Mouse (Mus musculus) liver, postnatal 0 days (tissue): ENCODE data around the gene Slc39a11. TPM values are rescaled to one million over a fixed set of nuclear protein-coding genes. Genes with fewer than 3 reads are reported as not detected.

Experiments used
- ATAC-seq: fragments of 200-750 bp; cut with Nextera tagmentation; 2 replicates; pipeline ENCODE4 v1.8.0; 2017; ENCODE audit warnings: mild to moderate bottlenecking, moderate library complexity
- DNase-seq: peaks from one replicate; pipeline ENCODE4 v3.0.0-alpha.2; 2016
- H3K27ac ChIP-seq: fragments of 300-500 bp; sonication (generic); 2 replicates; pipeline ENCODE4 v1.5.1; 2014; ENCODE audit warnings: antibody characterized with exemption, moderate library complexity, mild to moderate bottlenecking, low read depth
- H3K27me3 ChIP-seq: fragments of 300-500 bp; sonication (generic); 2 replicates; pipeline ENCODE4 v1.6.1; 2014; ENCODE audit warnings: low read length, control low read depth, mixed read lengths; ENCODE audit not compliant: insufficient read depth
- H3K36me3 ChIP-seq: fragments of 300-500 bp; sonication (generic); replicated peaks from 2 replicates; pipeline ENCODE4 v1.6.1; 2014; ENCODE audit warnings: mild to moderate bottlenecking, control low read depth, low read length, moderate library complexity, mixed read lengths; ENCODE audit not compliant: insufficient read depth
- H3K4me1 ChIP-seq: fragments of 300-500 bp; sonication (generic); 2 replicates; pipeline ENCODE4 v1.6.1; 2014; ENCODE audit warnings: antibody characterized with exemption, mild to moderate bottlenecking, control low read depth; ENCODE audit not compliant: insufficient read depth
- H3K4me2 ChIP-seq: fragments of 300-500 bp; sonication (generic); 2 replicates; pipeline ENCODE4 v1.6.1; 2014; ENCODE audit warnings: low read depth, mild to moderate bottlenecking, low read length, moderate library complexity, mixed read lengths
- H3K4me3 ChIP-seq: fragments of 300-500 bp; sonication (generic); 2 replicates; pipeline ENCODE4 v1.5.1; 2014; ENCODE audit warnings: low read depth, low read length
- H3K9ac ChIP-seq: fragments of 300-500 bp; sonication (generic); replicated peaks from 2 replicates; pipeline ENCODE4 v1.6.1; 2014; ENCODE audit warnings: mild to moderate bottlenecking, moderate library complexity
- H3K9me3 ChIP-seq: fragments of 300-500 bp; sonication (generic); 2 replicates; pipeline ENCODE4 v1.6.1; 2016; ENCODE audit warnings: mild to moderate bottlenecking, control low read depth, low read length, mixed read lengths
- CTCF ChIP-seq: sonication (generic); IDR thresholded peaks from 2 replicates; pipeline ENCODE4 v1.5.1; 2016; ENCODE audit warnings: antibody characterized with exemption, low read depth
- EP300 ChIP-seq: IDR thresholded peaks from 2 replicates; pipeline ENCODE4 v1.6.1; 2016; ENCODE audit warnings: antibody characterized with exemption, low read depth, mild to moderate bottlenecking
- WGBS: fragments of 180-500 bp; shearing (Covaris S2); extraction: QIAGEN DNeasy Blood & Tissue Kit; methylation state at CpG from one replicate; pipeline ENCODE4 v1.1.7; 2014; ENCODE audit not compliant: insufficient replicate concordance; 5-methylcytosine and 5-hydroxymethylcytosine counted together
- polyA plus RNA-seq: library from polyadenylated mRNA; unstranded; fragments of >200 nt; fragmentation: Nextera tagmentation; extraction: Ambion mirVana; gene quantifications from 2 replicates; pipeline ENCODE4 v1.2.1, GENCODE M21; 2015

Slc39a11 gene
- polyA plus RNA-seq, 1 experiment from 2014 or later, result 10.9 TPM

DNA sequence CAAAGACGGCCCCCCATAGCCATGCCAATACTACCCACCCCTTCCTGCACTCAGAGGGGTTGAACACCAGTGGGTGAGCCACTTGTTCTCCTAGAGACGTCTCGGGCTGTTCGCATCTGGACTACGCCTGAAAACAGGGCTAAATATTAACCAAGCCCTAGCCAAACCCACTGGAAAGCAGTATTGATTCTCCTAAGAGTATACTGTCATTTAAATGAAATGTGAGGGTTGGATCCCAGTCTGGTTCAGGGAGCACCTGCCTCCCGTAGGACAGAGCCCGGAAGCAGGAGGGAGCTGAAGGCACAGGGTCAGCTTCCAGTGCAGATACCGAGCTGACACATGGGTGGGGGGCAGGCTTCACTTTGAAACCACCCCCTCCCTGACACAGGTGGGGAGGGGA, 18.0 kb downstream of the Slc39a11 start:
- no peaks in the 10 kb centered on the region for H3K36me3 ChIP-seq
- ATAC-seq (peak; percentile 72), DNase-seq (peak; percentile 18)
- no peaks in the 10 kb centered on the region for H3K27me3 ChIP-seq
- TF ChIP-seq EP300, result no peak
- no peak for TF ChIP-seq CTCF
- H3K27ac ChIP-seq, result no peak overlapping the region
- no peaks in the 10 kb centered on the region for H3K9me3 ChIP-seq
- 63% methylated on average over 8 of the region's 8 CpGs for WGBS
- H3K4me1 ChIP-seq, result peaks cover 3% of the 10 kb centered on the region; the same call in 1 of the 2 replicates
- H3K9ac ChIP-seq, result no peak overlapping the region
- 0 out of 2 replicates have a peak overlapping the region, but pooled peaks have one; percentile 1 for H3K4me3 ChIP-seq
- H3K4me2 ChIP-seq, result peak overlapping the region; percentile 54

DNA sequence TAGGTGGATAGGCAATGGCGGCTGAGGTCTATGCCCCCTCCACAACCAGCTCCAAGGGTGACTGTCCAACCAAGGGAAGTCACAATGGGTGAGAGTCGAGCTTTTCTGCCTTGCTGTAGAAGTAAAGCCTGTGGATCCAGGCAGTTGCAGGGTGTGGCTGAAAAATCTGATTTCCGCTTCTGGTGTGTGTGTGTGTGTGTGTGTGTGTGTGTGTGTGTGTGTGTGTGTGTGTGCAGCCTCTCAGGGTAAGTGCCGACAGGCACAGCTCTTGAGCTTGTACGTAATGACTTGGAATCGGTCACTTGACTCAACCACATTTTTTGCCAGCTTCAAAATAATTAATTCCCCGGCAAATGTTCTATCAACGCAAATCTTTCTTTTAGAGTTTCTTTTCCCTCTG, 18.6 kb downstream of the Slc39a11 start:
- H3K27me3 ChIP-seq, result no peaks in the 10 kb centered on the region
- peak overlapping the region; percentile 54 for H3K4me2 ChIP-seq
- H3K27ac ChIP-seq, result no peak overlapping the region
- 57% methylated on average over 8 of the region's 8 CpGs for WGBS
- H3K9ac ChIP-seq, result no peak overlapping the region
- no peak overlapping the region for H3K4me3 ChIP-seq
- no peaks in the 10 kb centered on the region for H3K9me3 ChIP-seq
- peaks cover 3% of the 10 kb centered on the region; the same call in 1 of the 2 replicates for H3K4me1 ChIP-seq
- ATAC-seq (no peak), DNase-seq (no peak)
- no peak for TF ChIP-seq EP300
- no peak for TF ChIP-seq CTCF
- no peaks in the 10 kb centered on the region for H3K36me3 ChIP-seq

DNA sequence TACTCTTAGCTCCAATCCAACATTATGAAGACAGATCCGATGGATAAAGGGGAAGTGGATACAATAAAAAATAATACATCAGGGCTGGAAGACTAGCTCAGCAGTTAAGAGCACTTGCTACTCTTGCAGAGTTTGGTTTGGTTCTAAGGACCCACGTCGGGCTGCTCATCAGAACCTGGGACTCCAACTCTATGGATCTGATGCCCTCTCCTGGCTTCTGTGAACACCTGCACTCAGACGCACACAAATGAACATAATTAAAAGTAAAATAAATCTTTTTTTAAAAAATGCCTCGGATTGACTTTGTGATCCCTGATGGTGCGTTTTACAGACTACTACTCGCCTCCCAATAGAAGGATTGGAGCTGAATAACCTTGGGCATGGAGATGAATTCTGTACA, 19.2 kb downstream of the Slc39a11 start:
- Histone ChIP-seq H3K4me2 (no peak overlapping the region), H3K9me3 (no peaks in the 10 kb centered on the region), H3K27me3 (no peaks in the 10 kb centered on the region), H3K4me3 (no peak overlapping the region), H3K4me1 (peaks cover 3% of the 10 kb centered on the region; the same call in 1 of the 2 replicates), H3K27ac (no peak overlapping the region), H3K9ac (no peak overlapping the region), H3K36me3 (no peaks in the 10 kb centered on the region)
- TF ChIP-seq CTCF (peak; percentile 56), EP300 (no peak)
- WGBS, result 45% methylated on average over 7 of the region's 7 CpGs
- no peak for ATAC-seq
- no peak for DNase-seq

DNA sequence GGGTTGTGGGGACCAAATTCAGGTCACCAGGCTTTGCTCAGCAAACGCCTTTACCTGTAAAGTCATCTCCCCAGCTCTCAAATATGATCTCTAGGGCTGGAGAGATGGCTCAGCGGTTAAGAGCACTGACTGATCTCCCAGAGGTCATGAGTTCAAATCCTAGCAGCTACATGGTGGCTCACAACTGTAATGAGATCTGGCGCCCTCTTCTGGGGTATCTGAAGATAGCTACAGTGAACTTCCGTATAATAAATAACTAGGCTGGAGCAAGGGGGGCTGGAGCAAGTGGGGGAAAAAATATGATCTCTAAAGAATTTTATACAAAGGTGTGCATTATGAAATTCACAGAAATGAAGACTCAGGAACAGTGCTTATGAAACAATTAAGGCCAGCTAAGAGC, 22.1 kb downstream of the Slc39a11 start:
- no peaks in the 10 kb centered on the region for H3K9me3 ChIP-seq
- peaks cover 3% of the 10 kb centered on the region; the same call in 1 of the 2 replicates for H3K4me1 ChIP-seq
- no peak for DNase-seq
- no peaks in the 10 kb centered on the region for H3K36me3 ChIP-seq
- H3K4me2 ChIP-seq, result no peak overlapping the region
- H3K27me3 ChIP-seq, result no peaks in the 10 kb centered on the region
- TF ChIP-seq EP300 (no peak), CTCF (peak; percentile 57)
- no peak overlapping the region for H3K9ac ChIP-seq
- H3K4me3 ChIP-seq, result no peak overlapping the region
- H3K27ac ChIP-seq, result no peak overlapping the region
- no peak for ATAC-seq
- WGBS, result 46% methylated on average over 4 of the region's 4 CpGs

DNA sequence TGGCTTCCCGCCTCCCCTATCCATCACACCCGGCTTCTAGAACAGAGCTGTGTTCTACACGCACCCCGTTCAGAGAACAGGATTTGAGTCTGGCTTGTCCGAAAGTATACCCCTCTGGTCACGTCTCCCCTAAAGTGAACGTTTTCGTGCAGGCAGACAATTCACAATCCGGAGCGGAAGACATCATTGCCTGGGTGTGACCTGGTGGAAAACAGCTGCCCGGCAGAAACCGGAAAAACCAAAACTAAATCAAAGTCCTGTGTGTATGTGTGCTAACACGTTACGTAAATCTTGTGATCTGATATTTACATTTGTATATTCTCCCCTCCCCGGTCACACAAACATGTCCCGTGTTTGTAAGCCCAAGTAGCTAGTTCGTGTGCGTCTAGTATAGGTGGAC, 24.4 kb downstream of the Slc39a11 start:
- no peak overlapping the region for H3K9ac ChIP-seq
- no peaks in the 10 kb centered on the region for H3K27me3 ChIP-seq
- no peak overlapping the region for H3K4me2 ChIP-seq
- 80% methylated on average over 18 of the region's 18 CpGs for WGBS
- ATAC-seq (no peak), DNase-seq (no peak)
- no peaks in the 10 kb centered on the region for H3K4me1 ChIP-seq
- TF ChIP-seq EP300 (no peak), CTCF (no peak)
- no peak overlapping the region for H3K27ac ChIP-seq
- H3K9me3 ChIP-seq, result no peaks in the 10 kb centered on the region
- H3K4me3 ChIP-seq, result no peak overlapping the region
- H3K36me3 ChIP-seq, result no peaks in the 10 kb centered on the region

DNA sequence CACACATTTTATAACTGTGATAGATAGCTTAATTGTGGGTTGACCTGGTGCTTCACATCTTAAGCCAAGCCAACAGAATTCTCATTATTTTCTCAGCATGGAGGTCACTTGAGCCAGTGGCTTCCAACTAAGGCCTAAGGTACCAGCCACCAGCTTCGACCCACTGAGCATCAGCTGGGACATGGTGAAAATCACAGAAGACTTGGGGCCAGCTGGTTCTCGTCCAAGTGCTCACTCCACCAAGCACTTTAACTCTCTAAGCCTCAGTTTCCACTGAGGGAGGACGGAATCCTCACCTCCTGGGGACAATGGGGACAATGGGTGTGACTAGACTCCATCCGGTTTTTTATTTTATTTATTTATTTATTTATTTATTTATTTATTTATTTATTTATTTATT, 27.9 kb downstream of the Slc39a11 start:
- WGBS, result 70% methylated on average over 4 of the region's 4 CpGs
- no peak for DNase-seq
- Histone ChIP-seq H3K36me3 (no peaks in the 10 kb centered on the region), H3K4me2 (no peak overlapping the region), H3K27me3 (peaks cover 17% of the 10 kb centered on the region), H3K9ac (no peak overlapping the region), H3K9me3 (no peaks in the 10 kb centered on the region), H3K4me3 (no peak overlapping the region), H3K27ac (no peak overlapping the region), H3K4me1 (peaks cover 8% of the 10 kb centered on the region; the same call in 1 of the 2 replicates)
- no peak for ATAC-seq
- TF ChIP-seq CTCF (no peak), EP300 (no peak)

DNA sequence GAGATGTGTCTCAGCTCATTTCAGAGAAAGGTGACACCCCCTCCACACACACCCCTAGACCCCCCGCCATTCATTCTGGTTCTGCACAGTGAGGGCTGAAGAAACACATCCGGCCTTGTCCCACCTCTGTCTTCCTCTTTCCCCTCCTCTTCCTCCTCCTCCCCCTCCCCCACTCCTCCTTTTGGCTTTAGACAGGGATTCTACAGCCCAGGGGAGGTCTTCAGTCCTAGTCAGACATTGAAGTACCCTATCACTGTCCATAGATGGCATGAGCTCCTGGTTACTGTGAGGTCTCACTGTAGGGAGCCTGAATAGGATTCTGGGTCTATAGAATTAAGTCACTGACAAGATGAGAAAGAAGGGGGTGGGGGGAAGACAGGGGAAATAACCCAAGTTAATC, 28.9 kb downstream of the Slc39a11 start:
- H3K4me3 ChIP-seq, result no peak overlapping the region
- no peaks in the 10 kb centered on the region for H3K36me3 ChIP-seq
- no peaks in the 10 kb centered on the region for H3K9me3 ChIP-seq
- WGBS, result 30% methylated on average over 2 of the region's 2 CpGs
- peaks cover 17% of the 10 kb centered on the region for H3K27me3 ChIP-seq
- H3K27ac ChIP-seq, result no peak overlapping the region
- DNase-seq, result no peak
- TF ChIP-seq EP300, result no peak
- no peak for TF ChIP-seq CTCF
- no peak overlapping the region for H3K9ac ChIP-seq
- peaks cover 8% of the 10 kb centered on the region; the same call in 1 of the 2 replicates for H3K4me1 ChIP-seq
- no peak overlapping the region for H3K4me2 ChIP-seq
- ATAC-seq, result no peak
